Mouse (Mus musculus): ENCODE measurements at regions not wholly inside any gene's neighbourhood (a gene's known extent, or its start where the extent isn't known, plus 50 kb on each side); places are given as distances from the start of the nearest gene placed in this dataset.

GRCm38 (mm10) chr4:152862818-152863614 is 385.3 kb upstream of the Kcnab2 start:
- TF ChIP-seq POLR2A (IDR thresholded peaks at IDR 0.05; ENCODE audit: insufficient read length, low read depth) (no peak), SRF (IDR thresholded peaks at IDR 0.05; ENCODE audit: control insufficient read depth, insufficient read length, low read depth) (no peak), MYOD1 (IDR thresholded peaks at IDR 0.05; ENCODE audit: control insufficient read depth in 1 of 3, insufficient read length in 2 of 3, low read depth in 2 of 3) (no peak), MAX (IDR thresholded peaks at IDR 0.05; ENCODE audit: low read depth) (no peak), POLR2AphosphoS2 (IDR thresholded peaks at IDR 0.05; ENCODE audit: insufficient read length, low read depth) (no peak), TCF3 (IDR thresholded peaks at IDR 0.05; ENCODE audit: insufficient read length, low read depth) (no peak), MYOG (IDR thresholded peaks at IDR 0.05; ENCODE audit: control insufficient read depth in 1 of 3, insufficient read depth in 1 of 3, insufficient read length in 2 of 3, low read depth in 2 of 3) (no peak), E2F4 (IDR thresholded peaks at IDR 0.05; ENCODE audit: insufficient read depth) (no peak), REST (IDR thresholded peaks at IDR 0.05; ENCODE audit: insufficient read depth, insufficient read length) (no peak)

All from myocyte (in vitro differentiated cells).